Mouse (Mus musculus) liver, embryonic 14.5 days (tissue): Measurements from ENCODE around the gene Adam19. TPM values are rescaled to one million over a fixed set of nuclear protein-coding genes. Genes with fewer than 3 reads are reported as not detected.
A peak's percentile ranks its signal among the peaks of the same experiment; 100 is the strongest.

Source experiments
- ATAC-seq: fragments of 200-750 bp; cut with Nextera tagmentation; 2 replicates; pipeline ENCODE4 v1.8.0; 2017; ENCODE audit warnings: moderate number of reproducible peaks, mild to moderate bottlenecking, moderate library complexity; ENCODE audit not compliant: insufficient read depth
- DNase-seq, 3 experiments: peaks; one replicate each; pipeline ENCODE4 v3.0.0-alpha.2; 2012 to 2013; ENCODE audit warnings: low read depth in 3 of 3, low spot score in 3 of 3
- H3K27ac ChIP-seq: fragments of 300-500 bp; sonication (generic); 2 replicates; pipeline ENCODE4 v1.5.1; 2014; ENCODE audit warnings: moderate library complexity, mild to moderate bottlenecking, control low read depth, inconsistent platforms
- H3K27me3 ChIP-seq: fragments of 300-500 bp; sonication (generic); 2 replicates; pipeline ENCODE4 v1.6.1; 2014; ENCODE audit warnings: mild to moderate bottlenecking, low read length, moderate library complexity; ENCODE audit not compliant: control insufficient read depth, insufficient read depth
- H3K36me3 ChIP-seq: fragments of 300-500 bp; sonication (generic); replicated peaks from 2 replicates; pipeline ENCODE4 v1.6.1; 2014; ENCODE audit warnings: low read depth; ENCODE audit not compliant: control insufficient read depth, insufficient read depth
- H3K4me1 ChIP-seq, 2 experiments: fragments of 200-500 bp in 1 of 2; fragments of 300-500 bp in 1 of 2; sonication (generic) in 1 of 2; replicated peaks; 2 replicates each; pipeline ENCODE4 v1.6.1; 2012 to 2014; ENCODE audit warnings: antibody characterized with exemption in 1 of 2, inconsistent platforms in 1 of 2, low read length in 1 of 2; ENCODE audit not compliant: control insufficient read depth in 2 of 2, insufficient read depth in 2 of 2
- H3K4me2 ChIP-seq: fragments of 300-500 bp; sonication (generic); 2 replicates; pipeline ENCODE4 v1.6.1; 2014; ENCODE audit warnings: low read depth, mild to moderate bottlenecking, control low read depth, moderate library complexity
- H3K4me3 ChIP-seq, 2 experiments: fragments of 200-500 bp in 1 of 2; fragments of 300-500 bp in 1 of 2; sonication (generic) in 1 of 2; 2 replicates each; pipeline ENCODE4 v1.5.1; 2012 to 2014; ENCODE audit warnings: low read depth in 2 of 2, low read length in 2 of 2, mild to moderate bottlenecking in 2 of 2, control low read depth in 1 of 2, inconsistent platforms in 1 of 2, moderate library complexity in 1 of 2; ENCODE audit not compliant: insufficient read depth in 1 of 2
- H3K9ac ChIP-seq: fragments of 300-500 bp; sonication (generic); replicated peaks from 2 replicates; pipeline ENCODE4 v1.6.1; 2014; ENCODE audit warnings: mild to moderate bottlenecking, control low read depth, moderate library complexity
- H3K9me3 ChIP-seq: fragments of 300-500 bp; sonication (generic); 2 replicates; pipeline ENCODE4 v1.6.1; 2016; ENCODE audit warnings: low read length, mixed read lengths; ENCODE audit not compliant: control insufficient read depth
- CTCF ChIP-seq: IDR thresholded peaks from 2 replicates; pipeline ENCODE4 v1.5.1; 2016; ENCODE audit warnings: antibody characterized with exemption, low read depth, control low read depth
- EP300 ChIP-seq: IDR thresholded peaks from 2 replicates; pipeline ENCODE4 v1.6.1; 2016; ENCODE audit warnings: antibody characterized with exemption, low read depth
- WGBS: fragments of 180-500 bp; shearing (Covaris S2); extraction: QIAGEN DNeasy Blood & Tissue Kit; methylation state at CpG from one replicate; pipeline ENCODE4 v1.1.7; 2014; ENCODE audit not compliant: insufficient replicate concordance; 5-methylcytosine and 5-hydroxymethylcytosine counted together
- polyA plus RNA-seq, 2 experiments: library from polyadenylated mRNA; depleted of rRNA in 1 of 2; stranded (reverse) in 1 of 2; unstranded in 1 of 2; fragments of >200 nt; fragmentation: Nextera tagmentation in 1 of 2; extraction: Ambion mirVana in 1 of 2; gene quantifications; 2 replicates each; pipeline versions ENCODE4 v1.2.1 to v1.2.3; 2012 to 2014

Gene Adam19
- polyA plus RNA-seq, 2 experiments: 0.60 to 1.2 TPM

GRCm38 (mm10) chr11:46059887-46060650 lies 4.3 kb downstream of the Adam19 start:
- H3K27me3 ChIP-seq: peaks cover 42% of the 10 kb centered on the region
- no peak for DNase-seq
- 43% methylated on average over 8 of the region's 8 CpGs for WGBS

GRCm38 (mm10) chr11:46060651-46061020 lies 4.8 kb downstream of the Adam19 start:
- peaks cover 2 to 6% of the 10 kb centered on the region in 2 experiments; a peak in 3 of 4 replicates for H3K4me1 ChIP-seq
- no peaks in the 10 kb centered on the region for H3K36me3 ChIP-seq
- H3K4me2 ChIP-seq: no peak overlapping the region
- H3K9ac ChIP-seq: no peak overlapping the region
- no peak overlapping the region for H3K4me3 ChIP-seq
- DNase-seq (no peak), ATAC-seq (no peak)
- 44% methylated on average over 5 of the region's 5 CpGs for WGBS
- TF ChIP-seq EP300 (no peak), CTCF (no peak)
- peaks cover 36% of the 10 kb centered on the region for H3K27me3 ChIP-seq
- no peak overlapping the region for H3K27ac ChIP-seq
- no peaks in the 10 kb centered on the region for H3K9me3 ChIP-seq

More at GRCm38 (mm10) chr11:46059887-46060650, 4.3 kb downstream of the Adam19 start:
- Histone ChIP-seq H3K36me3 (no peaks in the 10 kb centered on the region), H3K4me2 (no peak overlapping the region), H3K9ac (no peak overlapping the region), H3K4me3 (no peak overlapping the region), H3K9me3 (no peaks in the 10 kb centered on the region), H3K4me1 (peaks cover 0 to 1% of the 10 kb centered on the region in 2 experiments; a peak in 2 of 4 replicates), H3K27ac (no peak overlapping the region)
- no peak for TF ChIP-seq EP300
- peak; percentile 64 for TF ChIP-seq CTCF
- no peak for ATAC-seq

GRCm38 (mm10) chr11:46061776-46062445 lies 6.1 kb downstream of the Adam19 start:
- H3K9ac ChIP-seq: no peak overlapping the region
- H3K4me1 ChIP-seq: peaks cover 4 to 10% of the 10 kb centered on the region in 2 experiments; a peak in 3 of 4 replicates
- no peaks in the 10 kb centered on the region for H3K9me3 ChIP-seq
- H3K4me2 ChIP-seq: no peak overlapping the region
- no peaks in the 10 kb centered on the region for H3K36me3 ChIP-seq
- 26% methylated on average over 6 of the region's 6 CpGs for WGBS
- H3K27me3 ChIP-seq: peaks cover 23% of the 10 kb centered on the region
- no peak overlapping the region for H3K27ac ChIP-seq
- DNase-seq (no peak), ATAC-seq (no peak)
- no peak for TF ChIP-seq CTCF
- TF ChIP-seq EP300: no peak
- no peak overlapping the region for H3K4me3 ChIP-seq

- WGBS: 43% methylated on average over 4 of the region's 4 CpGs
- H3K27me3 ChIP-seq: peaks cover 17% of the 10 kb centered on the region
- H3K9me3 ChIP-seq: no peaks in the 10 kb centered on the region
- H3K4me2 ChIP-seq: no peak overlapping the region
- H3K4me1 ChIP-seq: peaks cover 4 to 10% of the 10 kb centered on the region in 2 experiments; a peak in 3 of 4 replicates
- no peak overlapping the region for H3K27ac ChIP-seq
- no peak for TF ChIP-seq EP300
- no peak for TF ChIP-seq CTCF
- no peak for DNase-seq
- ATAC-seq: no peak
- no peak overlapping the region for H3K9ac ChIP-seq
- H3K4me3 ChIP-seq: no peak overlapping the region
- no peaks in the 10 kb centered on the region for H3K36me3 ChIP-seq
Measured at GRCm38 (mm10) chr11:46062569-46062968, 6.8 kb downstream of the Adam19 start.
